Mouse (Mus musculus) bone marrow, adult 2 months (tissue): ENCODE measurements around the gene Trpm3. TPM values are rescaled to one million over a fixed set of nuclear protein-coding genes. Genes with fewer than 3 reads are reported as not detected.

Source experiments
- H3K27ac ChIP-seq: fragments of 200-500 bp; 2 replicates; pipeline ENCODE4 v1.5.1; 2012; ENCODE audit warnings: low read depth, mild to moderate bottlenecking, control low read depth, inconsistent platforms, low read length; ENCODE audit not compliant: control insufficient read depth, poor library complexity, insufficient read depth
- H3K4me1 ChIP-seq: fragments of 200-500 bp; 2 replicates; pipeline ENCODE4 v1.6.1; 2011; ENCODE audit warnings: low read length; ENCODE audit not compliant: control insufficient read depth, insufficient read depth
- H3K4me3 ChIP-seq: fragments of 200-500 bp; replicated peaks from 2 replicates; pipeline ENCODE3; 2011; ENCODE audit warnings: mild to moderate bottlenecking, low read depth, low read length, control low read depth; ENCODE audit not compliant: control insufficient read depth
- CTCF ChIP-seq: fragments of 200-500 bp; IDR thresholded peaks from 2 replicates; pipeline ENCODE4 v1.5.1; 2011; ENCODE audit warnings: low read length, control low read depth; ENCODE audit not compliant: control insufficient read depth, insufficient read depth
- POLR2A ChIP-seq: fragments of 200-500 bp; IDR thresholded peaks from 2 replicates; pipeline ENCODE4 v1.6.1; 2011; ENCODE audit warnings: low read depth, mild to moderate bottlenecking, control low read depth, low read length, borderline replicate concordance; ENCODE audit not compliant: control insufficient read depth
- WGBS: fragments of 180-500 bp; shearing (Covaris S2); methylation state at CpG from one replicate; pipeline ENCODE4 v1.1.7; 2018; 5-methylcytosine and 5-hydroxymethylcytosine counted together
- polyA plus RNA-seq: library from polyadenylated mRNA; stranded (reverse); fragments of >200 nt; gene quantifications from 2 replicates; pipeline ENCODE4 v1.2.4, GENCODE M21; 2011; ENCODE audit warnings: low replicate concordance; ENCODE audit not compliant: missing spikeins, insufficient read depth, insufficient read length

The Trpm3 gene
- polyA plus RNA-seq, 1 experiment, result 1.8 TPM

DNA sequence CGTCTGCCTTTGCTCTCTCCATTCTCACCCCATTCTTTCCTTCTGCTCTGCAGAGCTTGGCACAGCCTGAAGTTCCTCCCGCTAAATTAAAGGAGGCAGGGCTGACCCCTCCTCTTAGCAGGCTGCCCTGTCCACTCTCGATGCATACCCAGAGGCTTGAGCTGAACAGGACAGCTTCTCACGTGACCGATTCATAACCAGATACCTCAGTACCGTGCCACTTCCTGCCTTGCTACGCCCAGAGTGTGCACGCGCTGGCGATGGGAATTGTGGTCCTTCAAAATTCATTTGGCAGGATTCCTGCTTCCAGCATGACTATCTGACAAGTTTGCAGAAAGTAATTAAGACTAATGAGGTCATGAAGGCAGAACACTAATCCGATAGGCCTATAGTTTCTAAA is 433.6 kb downstream of the Trpm3 start:
- 79% methylated on average over 11 of the region's 11 CpGs for WGBS
- TF ChIP-seq POLR2A (no peak), CTCF (no peak)
- H3K4me3 ChIP-seq, result no peak overlapping the region
- H3K27ac ChIP-seq, result no peak overlapping the region
- H3K4me1 ChIP-seq, result no peaks in the 10 kb centered on the region

GRCm38 (mm10) chr19:22572849-22573248 is 434.0 kb downstream of the Trpm3 start:
- WGBS, result 78% methylated on average over 2 of the region's 2 CpGs
- Histone ChIP-seq H3K4me1 (no peaks in the 10 kb centered on the region), H3K4me3 (no peak overlapping the region), H3K27ac (no peak overlapping the region)
- no peak for TF ChIP-seq CTCF
- no peak for TF ChIP-seq POLR2A

GRCm38 (mm10) chr19:22582120-22582745 is 443.4 kb downstream of the Trpm3 start:
- 26% methylated on average over 4 of the region's 4 CpGs for WGBS
- Histone ChIP-seq H3K4me1 (no peaks in the 10 kb centered on the region), H3K27ac (no peak overlapping the region)

GRCm38 (mm10) chr19:22594492-22594891 is 455.6 kb downstream of the Trpm3 start:
- Histone ChIP-seq H3K27ac (no peak overlapping the region), H3K4me3 (no peak overlapping the region), H3K4me1 (no peaks in the 10 kb centered on the region)
- WGBS, result 34% methylated on average over 3 of the region's 3 CpGs
- no peak for TF ChIP-seq POLR2A
- no peak for TF ChIP-seq CTCF

More at GRCm38 (mm10) chr19:22582120-22582745, 443.4 kb downstream of the Trpm3 start:
- TF ChIP-seq CTCF, result no peak
- no peak for TF ChIP-seq POLR2A
- no peak overlapping the region for H3K4me3 ChIP-seq

DNA sequence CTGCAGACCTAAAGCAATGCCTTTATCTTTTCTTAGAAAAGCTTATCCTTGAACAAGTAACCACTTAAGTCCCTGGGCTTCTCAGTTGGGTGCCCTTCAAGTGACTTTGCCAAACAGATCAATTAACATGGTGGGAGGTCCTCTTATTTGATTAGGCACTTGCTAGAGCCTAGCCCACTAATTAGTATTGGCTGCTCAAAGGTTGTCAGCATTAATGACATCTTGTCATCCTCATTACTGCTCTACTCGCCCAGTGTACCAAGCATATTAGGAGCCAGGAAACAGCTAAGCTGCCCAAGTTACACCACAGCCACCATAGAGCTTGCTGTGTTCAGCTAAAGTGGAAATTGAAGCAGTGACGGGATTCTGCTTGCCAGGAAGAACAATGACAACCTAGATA is 456.4 kb downstream of the Trpm3 start:
- H3K4me1 ChIP-seq, result no peaks in the 10 kb centered on the region
- no peak overlapping the region for H3K27ac ChIP-seq
- no peak overlapping the region for H3K4me3 ChIP-seq
- 67% methylated on average over 2 of the region's 2 CpGs for WGBS
- no peak for TF ChIP-seq POLR2A
- no peak for TF ChIP-seq CTCF

DNA sequence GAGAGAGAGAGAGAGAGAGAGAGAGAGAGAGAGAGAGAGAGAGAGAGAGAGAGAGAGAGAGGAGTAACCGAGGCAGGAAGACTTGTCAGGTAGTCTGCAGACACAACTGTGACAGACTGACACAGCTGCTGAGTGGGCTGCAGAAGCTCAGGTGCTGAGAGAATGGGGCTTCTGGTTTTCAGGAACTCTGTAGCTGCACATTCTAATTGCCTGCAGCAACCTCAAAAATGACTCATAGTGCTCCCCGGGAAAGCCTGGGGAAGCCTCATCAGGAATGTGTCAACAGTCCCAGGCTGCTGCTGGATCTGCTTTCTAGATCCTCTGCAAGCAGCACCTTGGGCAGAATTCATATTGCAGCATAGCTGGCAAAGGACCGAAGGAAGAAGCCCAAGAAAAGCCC is 457.9 kb downstream of the Trpm3 start:
- H3K4me1 ChIP-seq, result no peaks in the 10 kb centered on the region
- WGBS, result 42% methylated on average over 3 of the region's 3 CpGs
- no peak overlapping the region for H3K4me3 ChIP-seq
- no peak for TF ChIP-seq CTCF
- TF ChIP-seq POLR2A, result no peak
- no peak overlapping the region for H3K27ac ChIP-seq

GRCm38 (mm10) chr19:22604322-22604721 is 465.5 kb downstream of the Trpm3 start:
- no peak overlapping the region for H3K4me3 ChIP-seq
- no peak for TF ChIP-seq CTCF
- TF ChIP-seq POLR2A, result no peak
- 14% methylated on average over 4 of the region's 4 CpGs for WGBS
- no peaks in the 10 kb centered on the region for H3K4me1 ChIP-seq
- H3K27ac ChIP-seq, result no peak overlapping the region

DNA sequence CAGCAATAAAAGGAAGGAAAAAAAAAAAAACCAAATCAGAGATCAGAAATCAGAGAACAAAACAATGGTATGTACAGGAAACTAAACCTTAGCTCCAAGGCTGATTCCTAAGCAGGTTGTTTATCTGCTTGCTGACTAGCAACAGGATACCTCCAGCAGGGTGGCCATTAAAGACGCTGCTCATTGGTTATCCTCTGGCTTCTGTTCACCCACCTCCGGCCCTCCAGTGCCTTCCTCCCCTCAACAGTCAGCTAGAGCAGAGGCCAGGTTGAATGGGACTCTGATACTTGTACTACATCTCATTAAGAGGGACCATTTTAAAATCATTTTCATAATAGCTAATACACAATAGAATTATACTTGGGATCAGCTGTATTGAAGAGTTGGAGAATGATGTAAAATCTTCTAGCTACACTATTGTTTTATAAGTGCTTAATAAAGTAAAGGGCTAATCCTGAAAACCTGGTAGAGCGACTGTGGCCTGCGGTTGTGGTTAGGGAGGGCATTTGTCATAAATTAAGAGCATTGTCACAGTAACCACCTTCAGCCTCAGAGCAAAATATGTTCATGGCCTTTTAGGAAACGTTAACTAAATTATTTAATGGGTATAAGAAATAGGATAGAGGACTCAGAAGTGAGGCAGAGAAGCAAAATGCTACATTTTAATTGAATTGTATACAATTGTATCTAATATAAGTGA is 469.3 kb downstream of the Trpm3 start:
- Histone ChIP-seq H3K4me1 (no peaks in the 10 kb centered on the region), H3K27ac (no peak overlapping the region), H3K4me3 (no peak overlapping the region)
- TF ChIP-seq POLR2A (no peak), CTCF (no peak)
- WGBS, result 18% methylated on average over 5 of the region's 5 CpGs
